Mouse (Mus musculus) limb, embryonic 14.5 days (tissue): ENCODE measurements around the gene D10Wsu102e. TPM values are rescaled to one million over a fixed set of nuclear protein-coding genes. Genes with fewer than 3 reads are reported as not detected.

Source experiments
- ATAC-seq: fragments of 200-750 bp; cut with Nextera tagmentation; 2 replicates; pipeline ENCODE4 v1.8.0; 2017; ENCODE audit warnings: low read depth, moderate number of reproducible peaks, moderate TSS enrichment; ENCODE audit not compliant: low FRiP score
- DNase-seq: peaks from one replicate; pipeline ENCODE4 v3.0.0-alpha.2; 2015; ENCODE audit warnings: low spot score
- H3K27ac ChIP-seq: fragments of 300-500 bp; sonication (generic); replicated peaks from 2 replicates; pipeline ENCODE4 v1.5.1; 2014; ENCODE audit warnings: low read depth, mild to moderate bottlenecking, low read length, moderate library complexity, mixed read lengths
- H3K27me3 ChIP-seq: fragments of 300-500 bp; sonication (generic); 2 replicates; pipeline ENCODE4 v1.6.1; 2014; ENCODE audit warnings: low read length, mixed read lengths; ENCODE audit not compliant: control insufficient read depth, insufficient read depth
- H3K36me3 ChIP-seq: fragments of 300-500 bp; sonication (generic); 2 replicates; pipeline ENCODE4 v1.6.1; 2014; ENCODE audit warnings: mild to moderate bottlenecking, low read length, moderate library complexity, mixed read lengths; ENCODE audit not compliant: control insufficient read depth, insufficient read depth
- H3K4me1 ChIP-seq: fragments of 300-500 bp; sonication (generic); 2 replicates; pipeline ENCODE4 v1.6.1; 2014; ENCODE audit warnings: antibody characterized with exemption, low read length, mixed read lengths; ENCODE audit not compliant: control insufficient read depth, insufficient read depth
- H3K4me2 ChIP-seq: fragments of 300-500 bp; sonication (generic); replicated peaks from 2 replicates; pipeline ENCODE4 v1.6.1; 2014; ENCODE audit warnings: low read depth, mild to moderate bottlenecking, low read length, moderate library complexity; ENCODE audit not compliant: severe bottlenecking
- H3K4me3 ChIP-seq: fragments of 300-500 bp; sonication (generic); replicated peaks from 2 replicates; pipeline ENCODE4 v1.5.1; 2014; ENCODE audit warnings: low read length
- H3K9ac ChIP-seq: fragments of 300-500 bp; sonication (generic); 2 replicates; pipeline ENCODE4 v1.6.1; 2014; ENCODE audit warnings: mild to moderate bottlenecking, low read depth, low read length, moderate library complexity; ENCODE audit not compliant: severe bottlenecking
- H3K9me3 ChIP-seq: fragments of 300-500 bp; sonication (generic); 2 replicates; pipeline ENCODE4 v1.6.1; 2016; ENCODE audit warnings: low read length; ENCODE audit not compliant: control insufficient read depth
- POLR2A ChIP-seq: fragments of 200-500 bp; IDR thresholded peaks from 2 replicates; pipeline ENCODE4 v1.8.0; 2012; ENCODE audit warnings: inconsistent platforms, mild to moderate bottlenecking, moderate library complexity, borderline replicate concordance; ENCODE audit not compliant: insufficient read depth, insufficient read length; ENCODE audit errors: extremely low read depth
- WGBS: fragments of 180-500 bp; shearing (Covaris S2); extraction: QIAGEN DNeasy Blood & Tissue Kit; methylation state at CpG from one replicate; pipeline ENCODE4 v1.1.7; 2014; 5-methylcytosine and 5-hydroxymethylcytosine counted together
- polyA plus RNA-seq, 2 experiments: library from polyadenylated mRNA; depleted of rRNA in 1 of 2; stranded (reverse) in 1 of 2; unstranded in 1 of 2; fragments of >200 nt; fragmentation: Nextera tagmentation in 1 of 2; extraction: Ambion mirVana in 1 of 2; gene quantifications; 2 replicates each; pipeline versions ENCODE4 v1.2.1 to v1.2.3; 2012 to 2014

Gene D10Wsu102e
- 0.64 and 0.69 TPM in 2 replicates for polyA plus RNA-seq (2012; rRNA removed)
- polyA plus RNA-seq (2014; fragmentation: Nextera tagmentation; extraction: Ambion mirVana) = 0.63 and 0.65 TPM in 2 replicates

DNA sequence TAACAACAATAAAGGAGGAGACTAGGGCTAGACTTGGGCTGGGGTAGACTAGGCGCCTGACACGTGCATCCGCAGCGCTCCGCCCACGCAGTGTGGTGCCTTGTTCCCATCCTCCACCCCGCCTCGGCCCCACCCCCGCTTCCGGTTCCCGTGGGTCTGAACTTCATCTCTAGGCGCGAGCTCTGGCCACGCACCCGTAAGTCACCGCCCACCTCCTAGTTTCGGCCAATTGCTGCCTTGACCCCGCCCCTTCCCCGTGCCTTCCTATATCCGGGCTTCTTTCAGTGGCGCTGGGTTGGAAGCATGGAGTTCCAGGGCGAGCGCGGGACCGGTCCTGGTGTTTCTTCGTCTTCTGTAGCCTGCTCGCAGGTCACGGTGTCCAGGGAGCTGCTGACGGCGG lies at the start of gene D10Wsu102e:
Gene D10Wsu102e, plus strand, starts transcription at position 266 of the 400 bp plus-strand sequence.
- Histone ChIP-seq H3K4me3 (peak within 1 kb of the TSS; percentile 87), H3K9ac (peak within 1 kb of the TSS; percentile 79), H3K36me3 (peaks cover 23% of the 10 kb centered on the region), H3K4me2 (peak within 1 kb of the TSS; percentile 70), H3K4me1 (peaks cover 11% of the 10 kb centered on the region; the same call in 1 of the 2 replicates), H3K27me3 (no peaks in the 10 kb centered on the region), H3K27ac (peak within 1 kb of the TSS; percentile 65), H3K9me3 (no peaks in the 10 kb centered on the region)
- peak; percentile 98 for ATAC-seq
- DNase-seq = peak; percentile 97
- WGBS = 2% methylated on average over 30 of the region's 30 CpGs
- 0 out of 2 replicates have a peak, but pooled peaks have one; percentile 40 for TF ChIP-seq POLR2A

DNA sequence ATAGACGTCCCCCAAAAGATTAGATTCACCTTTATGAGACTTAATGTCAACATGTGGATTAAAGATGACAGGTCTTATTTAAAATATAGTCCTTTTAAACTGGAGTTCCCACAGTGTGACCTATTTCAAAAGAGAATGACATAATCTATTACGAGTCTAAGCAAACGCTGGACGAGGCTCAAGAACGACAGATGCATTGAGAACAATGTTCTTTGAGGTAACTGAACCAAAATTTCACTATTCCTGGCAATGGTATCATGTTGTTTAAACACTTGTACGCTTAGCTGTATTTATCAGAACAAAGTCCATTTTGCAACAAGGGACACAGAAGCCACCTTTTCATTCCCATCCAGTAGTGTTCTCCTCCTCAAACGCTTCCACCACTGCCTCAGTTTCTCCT lies 49.7 kb upstream of the D10Wsu102e start:
- Histone ChIP-seq H3K9me3 (no peaks in the 10 kb centered on the region), H3K36me3 (no peaks in the 10 kb centered on the region), H3K4me1 (no peaks in the 10 kb centered on the region), H3K27ac (no peak overlapping the region), H3K27me3 (no peaks in the 10 kb centered on the region), H3K4me3 (no peak overlapping the region), H3K9ac (no peak overlapping the region), H3K4me2 (no peak overlapping the region)
- 88% methylated on average over 7 of the region's 7 CpGs for WGBS
- TF ChIP-seq POLR2A = no peak
- DNase-seq (no peak), ATAC-seq (no peak)

DNA sequence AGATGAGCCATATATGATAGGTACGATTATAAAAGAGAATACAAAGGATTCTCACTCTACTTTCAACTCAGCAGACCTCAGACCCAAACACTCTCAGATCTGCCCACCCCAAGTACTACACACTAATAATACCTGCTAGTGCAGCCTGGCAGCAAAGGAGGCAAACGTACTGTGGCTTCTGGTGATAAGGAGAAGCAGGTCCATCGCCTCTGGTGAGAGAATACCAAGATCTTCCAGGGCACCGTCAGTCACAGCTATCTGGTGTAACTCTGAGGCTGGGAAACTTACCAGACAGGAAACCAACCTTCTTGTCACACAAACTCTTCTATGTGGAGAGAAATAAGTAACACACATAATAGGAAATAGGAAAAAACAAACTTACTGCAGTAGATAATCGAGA lies 47.0 kb upstream of the D10Wsu102e start:
- DNase-seq (no peak), ATAC-seq (no peak)
- WGBS = 85% methylated on average over 5 of the region's 5 CpGs
- Histone ChIP-seq H3K27ac (no peak overlapping the region), H3K4me1 (no peaks in the 10 kb centered on the region), H3K27me3 (no peaks in the 10 kb centered on the region), H3K4me3 (no peak overlapping the region), H3K9ac (no peak overlapping the region), H3K9me3 (no peaks in the 10 kb centered on the region), H3K36me3 (no peaks in the 10 kb centered on the region), H3K4me2 (no peak overlapping the region)
- TF ChIP-seq POLR2A = no peak

DNA sequence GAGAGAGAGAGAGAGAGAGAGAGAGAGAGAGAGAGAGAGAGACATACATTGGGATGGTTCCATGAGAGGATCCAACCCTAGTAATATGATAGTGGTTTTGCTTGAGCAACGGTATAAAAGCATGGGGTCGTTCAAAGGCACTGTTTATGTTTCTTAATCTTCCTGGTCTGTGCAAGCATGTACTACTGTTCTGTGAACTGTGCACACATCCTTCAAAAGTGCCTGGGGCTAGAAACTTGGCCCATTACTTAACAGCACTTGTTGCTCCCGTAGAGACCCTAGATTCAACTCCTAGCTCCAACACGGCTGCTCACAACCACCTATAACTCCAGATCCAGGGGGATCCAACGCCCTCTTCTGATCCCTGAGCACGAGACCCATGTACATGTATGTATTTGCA lies 39.6 kb upstream of the D10Wsu102e start:
- Histone ChIP-seq H3K4me2 (no peak overlapping the region), H3K36me3 (no peaks in the 10 kb centered on the region), H3K27me3 (no peaks in the 10 kb centered on the region), H3K9me3 (no peaks in the 10 kb centered on the region), H3K4me1 (no peaks in the 10 kb centered on the region), H3K27ac (no peak overlapping the region), H3K9ac (no peak overlapping the region), H3K4me3 (no peak overlapping the region)
- DNase-seq = no peak
- 71% methylated on average over 6 of the region's 6 CpGs for WGBS
- ATAC-seq = no peak
- TF ChIP-seq POLR2A = no peak

DNA sequence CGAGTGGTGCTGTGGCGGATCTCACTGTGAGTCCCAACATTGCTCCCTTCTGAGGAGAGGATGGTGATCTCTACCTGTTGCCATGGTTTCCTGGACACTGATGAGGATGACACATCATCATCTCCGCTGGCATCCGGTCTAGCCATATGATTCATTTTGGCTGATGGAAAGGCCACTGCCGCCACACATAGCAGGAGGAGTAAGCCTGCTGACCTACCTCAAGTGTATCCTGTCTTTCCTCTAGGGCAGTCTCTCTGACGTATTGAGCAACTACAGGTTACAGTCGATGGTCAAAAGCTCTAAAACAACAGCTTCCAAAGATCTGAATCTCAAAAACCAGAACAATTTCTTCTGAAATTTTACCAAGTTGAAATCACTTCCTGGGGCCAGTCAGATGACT lies 39.2 kb upstream of the D10Wsu102e start:
- H3K4me2 ChIP-seq = no peak overlapping the region
- H3K27me3 ChIP-seq = no peaks in the 10 kb centered on the region
- ATAC-seq = no peak
- H3K9ac ChIP-seq = no peak overlapping the region
- WGBS = 90% methylated on average over 7 of the region's 7 CpGs
- H3K4me3 ChIP-seq = no peak overlapping the region
- H3K4me1 ChIP-seq = no peaks in the 10 kb centered on the region
- no peak overlapping the region for H3K27ac ChIP-seq
- TF ChIP-seq POLR2A = no peak
- DNase-seq = no peak
- no peaks in the 10 kb centered on the region for H3K36me3 ChIP-seq
- no peaks in the 10 kb centered on the region for H3K9me3 ChIP-seq

DNA sequence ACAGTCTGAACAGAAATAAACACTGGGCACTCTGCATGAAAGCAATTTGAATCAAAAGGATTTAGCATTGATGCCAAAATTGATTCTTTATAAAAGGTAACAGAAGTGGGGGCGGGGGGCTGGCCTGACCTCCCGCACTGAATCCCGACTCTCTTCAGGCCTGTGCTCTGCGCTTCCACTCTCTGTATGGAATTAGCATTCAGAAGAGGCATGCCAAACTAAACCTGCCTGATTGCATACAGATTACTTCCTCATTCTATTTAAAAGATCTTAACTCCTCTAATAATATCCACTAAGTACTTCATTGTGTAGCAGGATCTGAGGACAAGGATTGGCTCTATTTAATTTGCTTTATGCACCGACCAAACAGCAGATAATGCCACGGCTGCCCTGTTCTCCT lies 38.5 kb upstream of the D10Wsu102e start:
- no peak for ATAC-seq
- 82% methylated on average over 6 of the region's 6 CpGs for WGBS
- Histone ChIP-seq H3K4me1 (no peaks in the 10 kb centered on the region), H3K27ac (no peak overlapping the region), H3K9me3 (no peaks in the 10 kb centered on the region), H3K4me3 (no peak overlapping the region), H3K27me3 (no peaks in the 10 kb centered on the region), H3K4me2 (no peak overlapping the region), H3K9ac (no peak overlapping the region), H3K36me3 (no peaks in the 10 kb centered on the region)
- no peak for DNase-seq
- no peak for TF ChIP-seq POLR2A
